Mouse (Mus musculus): ENCODE measurements at regions not wholly inside any gene's neighbourhood (a gene's known extent, or its start where the extent isn't known, plus 50 kb on each side); places are given as distances from the start of the nearest gene placed in this dataset.

- no peak for DNase-seq
- Histone ChIP-seq H3K4me3 (no peak overlapping the region), H3K27ac (no peak overlapping the region), H3K36me3 (ENCODE audit: control insufficient read depth, insufficient read depth, low read length) (no peaks in the 10 kb centered on the region), H3K79me2 (replicated peaks; ENCODE audit: control insufficient read depth, insufficient read depth, low read length) (no peaks in the 10 kb centered on the region), H3K9ac (ENCODE audit: low read depth, low read length) (no peak overlapping the region), H3K4me1 (ENCODE audit: control insufficient read depth, insufficient read depth, low read length) (no peaks in the 10 kb centered on the region), H3K27me3 (ENCODE audit: control insufficient read depth, insufficient read depth, low read length) (no peaks in the 10 kb centered on the region)
- TF ChIP-seq CTCF (IDR thresholded peaks at IDR 0.05) (no peak), POLR2A (IDR thresholded peaks at IDR 0.05; ENCODE audit: insufficient read depth, low read depth, low read length) (no peak), EP300 (IDR thresholded peaks at IDR 0.05; ENCODE audit: insufficient read depth, low read depth, low read length) (no peak)
- WGBS = 58% methylated on average over 4 of the region's 4 CpGs
- intact Hi-C loops (cut with DNase I) = no loop called here
Measured at GRCm38 (mm10) chr8:102414931-102415330, 370.5 kb downstream of the Cdh11 start.

- Histone ChIP-seq H3K36me3 (ENCODE audit: control insufficient read depth, insufficient read depth, low read length) (no peaks in the 10 kb centered on the region), H3K4me3 (no peak overlapping the region), H3K27me3 (ENCODE audit: control insufficient read depth, insufficient read depth, low read length) (no peaks in the 10 kb centered on the region), H3K27ac (no peak overlapping the region), H3K9ac (ENCODE audit: low read depth, low read length) (no peak overlapping the region), H3K79me2 (replicated peaks; ENCODE audit: control insufficient read depth, insufficient read depth, low read length) (no peaks in the 10 kb centered on the region), H3K4me1 (ENCODE audit: control insufficient read depth, insufficient read depth, low read length) (no peaks in the 10 kb centered on the region)
- intact Hi-C loops (cut with DNase I) = no loop called here
- TF ChIP-seq CTCF (IDR thresholded peaks at IDR 0.05) (no peak), EP300 (IDR thresholded peaks at IDR 0.05; ENCODE audit: insufficient read depth, low read depth, low read length) (no peak), POLR2A (IDR thresholded peaks at IDR 0.05; ENCODE audit: insufficient read depth, low read depth, low read length) (no peak)
- 86% methylated on average over 5 of the region's 5 CpGs for WGBS
- no peak for DNase-seq
Measured at GRCm38 (mm10) chr8:102413446-102413845, 372.0 kb downstream of the Cdh11 start.

GRCm38 (mm10) chr8:102387591-102387990 is 397.9 kb downstream of the Cdh11 start:
- Histone ChIP-seq H3K36me3 (ENCODE audit: control insufficient read depth, insufficient read depth, low read length) (no peaks in the 10 kb centered on the region), H3K79me2 (replicated peaks; ENCODE audit: control insufficient read depth, insufficient read depth, low read length) (no peaks in the 10 kb centered on the region), H3K27ac (no peak overlapping the region), H3K27me3 (ENCODE audit: control insufficient read depth, insufficient read depth, low read length) (no peaks in the 10 kb centered on the region), H3K4me3 (no peak overlapping the region), H3K4me1 (ENCODE audit: control insufficient read depth, insufficient read depth, low read length) (no peaks in the 10 kb centered on the region), H3K9ac (ENCODE audit: low read depth, low read length) (no peak overlapping the region)
- TF ChIP-seq CTCF (IDR thresholded peaks at IDR 0.05) (no peak), POLR2A (IDR thresholded peaks at IDR 0.05; ENCODE audit: insufficient read depth, low read depth, low read length) (no peak), EP300 (IDR thresholded peaks at IDR 0.05; ENCODE audit: insufficient read depth, low read depth, low read length) (no peak)
- intact Hi-C loops (cut with DNase I) = no loop called here
- 74% methylated on average over 4 of the region's 4 CpGs for WGBS
- DNase-seq = no peak

GRCm38 (mm10) chr8:102345392-102345791 is 440.1 kb downstream of the Cdh11 start:
- no peaks in the 10 kb centered on the region for H3K4me1 ChIP-seq (ENCODE audit: control insufficient read depth, insufficient read depth, low read length)
- no peak for DNase-seq

GRCm38 (mm10) chr8:102332511-102332910 is 452.9 kb downstream of the Cdh11 start:
- intact Hi-C loops (cut with DNase I) = no loop called here
- no peaks in the 10 kb centered on the region for H3K79me2 ChIP-seq (replicated peaks; ENCODE audit: control insufficient read depth, insufficient read depth, low read length)

More at GRCm38 (mm10) chr8:102345392-102345791, 440.1 kb downstream of the Cdh11 start:
- TF ChIP-seq EP300 (IDR thresholded peaks at IDR 0.05; ENCODE audit: insufficient read depth, low read depth, low read length) (no peak), POLR2A (IDR thresholded peaks at IDR 0.05; ENCODE audit: insufficient read depth, low read depth, low read length) (no peak), CTCF (IDR thresholded peaks at IDR 0.05) (no peak)
- Histone ChIP-seq H3K79me2 (replicated peaks; ENCODE audit: control insufficient read depth, insufficient read depth, low read length) (no peaks in the 10 kb centered on the region), H3K9ac (ENCODE audit: low read depth, low read length) (no peak overlapping the region), H3K36me3 (ENCODE audit: control insufficient read depth, insufficient read depth, low read length) (no peaks in the 10 kb centered on the region), H3K27ac (no peak overlapping the region), H3K4me3 (no peak overlapping the region), H3K27me3 (ENCODE audit: control insufficient read depth, insufficient read depth, low read length) (no peaks in the 10 kb centered on the region)
- intact Hi-C loops (cut with DNase I) = no loop called here
- WGBS = 9% methylated on average over 1 of the region's 1 CpGs

GRCm38 (mm10) chr8:102331151-102331550 is 454.3 kb downstream of the Cdh11 start:
- Histone ChIP-seq H3K9ac (ENCODE audit: low read depth, low read length) (no peak overlapping the region), H3K36me3 (ENCODE audit: control insufficient read depth, insufficient read depth, low read length) (no peaks in the 10 kb centered on the region), H3K79me2 (replicated peaks; ENCODE audit: control insufficient read depth, insufficient read depth, low read length) (no peaks in the 10 kb centered on the region), H3K27ac (no peak overlapping the region), H3K4me1 (ENCODE audit: control insufficient read depth, insufficient read depth, low read length) (no peaks in the 10 kb centered on the region), H3K4me3 (no peak overlapping the region), H3K27me3 (ENCODE audit: control insufficient read depth, insufficient read depth, low read length) (no peaks in the 10 kb centered on the region)
- WGBS = 83% methylated on average over 4 of the region's 4 CpGs
- DNase-seq = no peak
- TF ChIP-seq EP300 (IDR thresholded peaks at IDR 0.05; ENCODE audit: insufficient read depth, low read depth, low read length) (no peak), CTCF (IDR thresholded peaks at IDR 0.05) (no peak), POLR2A (IDR thresholded peaks at IDR 0.05; ENCODE audit: insufficient read depth, low read depth, low read length) (no peak)
- intact Hi-C loops (cut with DNase I) = no loop called here

More at GRCm38 (mm10) chr8:102332511-102332910, 452.9 kb downstream of the Cdh11 start:
- no peak for DNase-seq
- H3K27ac ChIP-seq = no peak overlapping the region
- TF ChIP-seq EP300 (IDR thresholded peaks at IDR 0.05; ENCODE audit: insufficient read depth, low read depth, low read length) (no peak), POLR2A (IDR thresholded peaks at IDR 0.05; ENCODE audit: insufficient read depth, low read depth, low read length) (no peak), CTCF (IDR thresholded peaks at IDR 0.05) (no peak)
- WGBS = 41% methylated on average over 5 of the region's 5 CpGs
- H3K36me3 ChIP-seq (ENCODE audit: control insufficient read depth, insufficient read depth, low read length) = no peaks in the 10 kb centered on the region
- no peaks in the 10 kb centered on the region for H3K27me3 ChIP-seq (ENCODE audit: control insufficient read depth, insufficient read depth, low read length)
- H3K4me3 ChIP-seq = no peak overlapping the region
- no peaks in the 10 kb centered on the region for H3K4me1 ChIP-seq (ENCODE audit: control insufficient read depth, insufficient read depth, low read length)
- no peak overlapping the region for H3K9ac ChIP-seq (ENCODE audit: low read depth, low read length)

Measured in heart, adult 2 months (tissue).